Mouse (Mus musculus) layer of hippocampus, postnatal 10 days (tissue): ENCODE measurements around the gene Pou2f1. TPM values are rescaled to one million over a fixed set of nuclear protein-coding genes. Genes with fewer than 3 reads are reported as not detected.

Source experiments
- total RNA-seq, 2 experiments: library from RNA; stranded (reverse); gene quantifications; 2 replicates each; pipeline ENCODE4 v1.2.3; 2021

The Pou2f1 gene
- total RNA-seq, 2 experiments from 2014 or later = 18.6 to 22.2 TPM

Other genes starting within 250 kb of the Pou2f1 start
- gene Creg1, start 238.9 kb downstream of the Pou2f1 start, total RNA-seq = 10 to 100 TPM; 18.7 to 23.7 TPM
- under 1 TPM; 0.20 to 0.25 TPM for gene Cd247, start 214.0 kb downstream of the Pou2f1 start, total RNA-seq
- under 1 TPM; 0.23 to 0.58 TPM for gene Dusp27, start 125.2 kb upstream of the Pou2f1 start, total RNA-seq
- gene Gpa33, start 127.6 kb upstream of the Pou2f1 start, total RNA-seq = not detected
- under 1 TPM in 1 of 2 experiments, not detected in 1; 0.42 TPM for gene Mael, start 236.1 kb upstream of the Pou2f1 start, total RNA-seq